Mouse (Mus musculus): Measurements from ENCODE around the gene Zfp598.
"Not testable (repeated sequence)": the region's sequence is repeated elsewhere in the genome, so short reads cannot be mapped to it uniquely, and the experiment has no call there.

The Zfp598 gene

GRCm38 (mm10) chr17:24687146-24687595 is 17.7 kb downstream of the Zfp598 start:
- DNase-seq (ENCODE audit: low read depth, low spot score), result no peak

DNA sequence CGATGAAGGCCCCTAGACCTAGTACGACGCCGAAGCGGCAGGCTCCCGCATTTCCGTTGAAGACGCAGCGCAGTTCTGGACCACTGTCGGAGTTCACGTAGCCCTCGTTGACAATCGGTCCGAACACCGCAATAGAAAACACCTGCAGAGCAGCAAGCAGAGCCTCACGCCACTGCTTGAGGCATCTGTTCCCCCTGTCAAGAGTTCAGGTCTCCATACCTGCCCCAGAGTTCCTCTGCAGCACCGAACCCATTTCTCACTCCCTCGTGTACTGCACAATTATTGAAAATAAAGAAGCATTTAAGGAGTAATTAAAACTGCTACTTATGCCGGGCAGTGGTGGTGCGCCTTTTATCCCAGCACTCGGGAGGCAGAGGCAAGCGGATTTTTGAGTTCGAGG is 18.1 kb downstream of the Zfp598 start:
- DNase-seq (ENCODE audit: low read depth, low spot score), result no peak

DNA sequence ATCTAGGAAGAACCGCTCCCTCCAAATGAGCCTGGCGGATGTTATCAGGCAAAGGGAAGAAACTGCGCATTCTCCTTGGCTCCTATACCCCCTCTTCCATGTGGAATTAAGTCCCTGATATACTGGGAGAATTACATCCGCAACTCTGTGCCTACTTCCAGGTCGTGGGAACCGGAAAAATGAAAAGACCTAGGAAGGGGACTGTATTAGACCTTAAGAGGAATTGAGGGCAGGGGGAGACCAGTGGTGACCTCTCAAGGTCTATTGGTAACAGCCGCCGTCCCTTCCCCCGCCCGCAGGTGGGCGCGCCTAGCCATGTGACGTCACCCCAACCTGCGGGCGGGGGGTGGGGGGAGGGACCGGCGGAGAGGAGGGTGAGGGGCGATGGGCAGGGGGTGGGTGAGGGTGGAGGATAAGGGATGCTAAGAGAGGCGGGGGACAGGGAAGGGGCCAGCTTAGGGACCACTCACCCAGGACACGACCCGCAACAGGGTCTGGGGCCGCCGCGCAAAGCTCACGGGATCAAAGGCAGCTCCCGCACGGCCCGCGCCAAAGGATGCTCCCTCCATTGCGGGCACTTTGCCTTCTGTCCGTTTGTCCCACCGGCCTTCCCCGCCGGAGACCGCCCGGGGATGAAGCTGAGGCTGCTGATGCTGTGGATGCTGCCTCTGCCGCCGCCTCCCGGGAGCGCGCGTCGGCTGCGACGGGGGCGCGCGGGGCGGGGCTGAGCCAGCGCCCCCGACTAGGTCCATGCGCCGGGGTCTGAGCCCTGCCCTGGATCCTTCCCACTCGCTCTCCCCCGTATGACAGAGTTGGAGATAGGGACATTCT is 20.0 kb downstream of the Zfp598 start, which contains the start of gene Syngr3:
Syngr3 (minus strand) TSS at position 705 of the 831 bp plus-strand sequence.
- no peak for DNase-seq (ENCODE audit: low read depth, low spot score)

- DNase-seq (ENCODE audit: low read depth, low spot score), result no peak
Observed at GRCm38 (mm10) chr17:24692385-24692784, 22.9 kb downstream of the Zfp598 start.

GRCm38 (mm10) chr17:24695326-24696010 is 26.0 kb downstream of the Zfp598 start:
- DNase-seq (ENCODE audit: low read depth, low spot score), result no peak

GRCm38 (mm10) chr17:24696011-24696697 is 26.7 kb downstream of the Zfp598 start, which contains the start of the genes Gfer and Noxo1:
Gene Gfer (minus strand): TSS chr17:24696156.
Gene Noxo1 (plus strand): TSS chr17:24696234.
- DNase-seq (ENCODE audit: low read depth, low spot score), result peak; percentile 90

- no peak for DNase-seq (ENCODE audit: low read depth, low spot score)
Observed at GRCm38 (mm10) chr17:24697985-24698384, 28.5 kb downstream of the Zfp598 start.

DNA sequence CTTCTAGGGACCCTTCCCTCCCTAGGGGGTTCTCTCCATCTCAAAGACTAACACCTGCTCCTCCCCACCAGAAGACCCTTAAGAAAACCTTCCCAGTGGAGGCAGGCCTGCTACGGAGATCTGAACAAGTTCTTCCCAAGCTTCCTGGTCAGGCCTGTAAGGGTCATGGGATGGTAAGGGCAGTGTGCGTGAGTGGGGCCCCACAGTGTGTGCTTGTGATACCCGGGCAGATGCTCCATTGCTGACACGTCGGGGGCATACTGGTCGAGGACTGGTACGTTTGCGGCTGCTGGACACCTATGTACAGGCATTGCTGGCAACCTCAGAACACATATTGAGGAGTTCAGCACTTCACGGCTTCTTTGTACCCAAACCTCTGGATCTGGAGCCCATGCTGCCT is 29.2 kb downstream of the Zfp598 start:
- DNase-seq (ENCODE audit: low read depth, low spot score), result no peak

GRCm38 (mm10) chr17:24699473-24699872 is 30.0 kb downstream of the Zfp598 start:
- DNase-seq (ENCODE audit: low read depth, low spot score), result no peak

DNA sequence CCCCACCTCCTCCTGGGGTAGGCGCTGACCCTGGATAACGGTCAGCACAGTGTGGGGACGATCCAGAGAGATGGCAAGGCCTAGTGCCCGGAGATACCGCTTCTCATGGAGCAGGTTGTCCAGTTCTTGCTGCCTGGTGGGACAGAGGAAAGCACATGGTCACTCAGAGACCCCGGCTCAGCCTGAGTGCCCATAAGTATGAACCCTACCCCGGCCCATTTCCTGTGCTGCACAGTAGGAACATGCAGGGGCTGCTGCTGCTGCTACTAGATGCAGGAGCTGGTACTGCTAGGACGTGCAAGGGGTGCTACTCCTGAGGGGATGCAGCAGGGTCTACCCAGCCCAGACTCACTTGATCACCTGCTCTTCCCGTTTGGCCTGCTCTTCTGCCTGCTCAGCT is 31.8 kb downstream of the Zfp598 start:
- no peak for DNase-seq (ENCODE audit: low read depth, low spot score)

- DNase-seq (ENCODE audit: low read depth, low spot score), result no peak
Observed at GRCm38 (mm10) chr17:24705821-24706220, 36.3 kb downstream of the Zfp598 start.

GRCm38 (mm10) chr17:24706982-24707800 is 37.7 kb downstream of the Zfp598 start, which contains the start of gene Tbl3:
Gene Tbl3 (minus strand): TSS chr17:24707660.
- DNase-seq (ENCODE audit: low read depth, low spot score), result peak; percentile 94

DNA sequence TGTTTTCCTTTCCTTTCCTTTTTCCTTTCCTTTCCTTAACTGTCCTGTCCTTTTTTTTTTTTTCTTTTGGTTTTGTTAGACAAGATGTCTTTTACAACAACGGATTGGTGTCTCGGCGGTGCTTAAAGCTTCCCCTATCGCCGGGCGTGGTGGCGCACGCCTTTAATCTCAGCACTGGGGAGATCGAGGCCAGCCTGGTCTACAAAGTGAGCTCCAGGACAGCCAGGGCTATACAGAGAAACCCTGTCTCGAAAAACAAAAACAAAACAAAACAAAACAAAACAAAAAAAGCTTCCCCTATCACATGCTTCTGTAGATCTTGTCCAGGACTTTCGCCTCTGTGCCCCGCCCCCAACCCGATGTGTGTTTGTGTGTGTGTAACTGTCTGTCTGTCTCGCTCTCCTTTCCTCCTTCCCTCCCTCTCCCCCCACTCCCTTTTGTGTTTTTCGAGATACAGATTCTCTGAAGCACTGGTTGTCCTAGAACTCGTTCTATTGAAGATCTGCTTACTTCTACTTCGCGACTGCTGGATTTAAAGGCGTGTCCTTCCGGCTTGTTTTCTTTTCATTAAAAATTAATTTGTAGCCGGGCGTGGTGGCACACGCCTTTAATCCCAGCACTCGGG is 38.4 kb downstream of the Zfp598 start:
- DNase-seq (ENCODE audit: low read depth, low spot score), result no peak

GRCm38 (mm10) chr17:24708646-24709045 is 39.2 kb downstream of the Zfp598 start:
- no peak for DNase-seq (ENCODE audit: low read depth, low spot score)

DNA sequence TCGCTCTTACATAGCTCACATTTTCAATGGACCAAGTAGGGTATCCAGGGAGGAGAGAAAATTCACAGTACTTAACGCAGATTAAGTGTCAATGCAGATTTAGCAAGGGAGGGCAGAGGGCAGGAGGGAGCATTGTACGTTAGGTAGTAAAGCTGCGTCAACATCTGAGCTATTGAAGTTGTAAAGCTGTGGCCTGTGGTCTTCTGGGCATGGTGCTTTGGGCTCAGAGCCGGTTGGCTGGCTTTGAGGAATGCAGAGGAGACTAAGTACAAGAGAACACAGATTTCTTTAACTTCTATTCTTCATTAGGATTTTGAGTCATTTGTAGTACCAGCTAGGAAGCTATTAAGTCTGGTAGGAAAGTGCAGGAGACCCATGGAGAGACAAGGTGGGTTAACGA is 46.1 kb downstream of the Zfp598 start:
- no peak for DNase-seq (ENCODE audit: low read depth, low spot score)

GRCm38 (mm10) chr17:24716166-24716682 is 46.7 kb downstream of the Zfp598 start:
- DNase-seq (ENCODE audit: low read depth, low spot score), result no peak

DNA sequence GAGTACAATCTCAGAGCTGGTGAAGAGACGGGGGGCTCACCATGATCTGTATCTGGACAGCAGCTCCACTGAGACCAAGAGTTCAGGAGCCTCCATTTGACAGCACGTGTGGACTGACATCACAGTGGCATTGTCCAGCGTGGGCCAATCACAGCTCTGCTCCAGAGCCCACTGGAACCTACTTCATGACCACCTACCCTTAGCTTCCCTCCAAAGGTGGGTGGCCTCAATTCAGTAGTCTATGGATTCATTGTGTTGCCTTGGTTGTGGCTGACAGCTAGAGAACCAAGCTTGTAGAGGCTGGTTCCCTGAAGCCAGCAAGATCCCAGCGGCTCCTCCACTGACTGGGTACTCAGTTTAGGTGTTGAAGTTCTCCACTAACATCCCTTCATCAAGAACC is 48.5 kb downstream of the Zfp598 start, which contains the start of the genes Rnf151 and Rps2:
Rnf151 (minus strand) TSS at position 121 of the 400 bp plus-strand sequence.
Rps2 (plus strand) TSS at position 174 of the 400 bp plus-strand sequence.
- no peak for DNase-seq (ENCODE audit: low read depth, low spot score)

DNA sequence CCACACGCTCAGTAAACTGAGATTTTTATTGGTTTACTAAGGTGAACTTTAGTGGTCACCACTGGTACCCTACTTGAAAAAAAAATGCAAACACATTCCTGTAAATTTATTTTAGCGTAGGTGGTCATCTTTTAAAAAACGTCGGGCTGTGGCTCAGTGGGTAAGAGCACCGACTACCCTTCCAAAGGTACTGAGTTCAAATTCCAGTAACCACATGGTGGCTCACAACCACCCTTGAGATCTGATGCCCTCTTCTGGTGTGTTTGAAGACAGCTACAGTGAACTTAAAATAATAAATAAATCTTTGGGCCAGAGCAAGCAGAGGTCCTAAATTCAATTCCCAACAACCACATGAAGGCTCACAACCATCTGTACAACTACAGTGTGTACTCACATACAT is 49.5 kb downstream of the Zfp598 start:
- DNase-seq (ENCODE audit: low read depth, low spot score), result not testable (repeated sequence)

GRCm38 (mm10) chr17:24719494-24720222 is 50.2 kb downstream of the Zfp598 start:
- DNase-seq (ENCODE audit: low read depth, low spot score), result peak; percentile 99
